Mouse (Mus musculus) erythroid progenitor cell, adult 5-6 weeks (primary cell): Measurements from ENCODE around the gene Kif1bp. TPM values are rescaled to one million over a fixed set of nuclear protein-coding genes. Genes with fewer than 3 reads are reported as not detected.

Source experiments
- total RNA-seq, 2 experiments: library from RNA; stranded (forward) in 1 of 2; stranded (reverse) in 1 of 2; fragments of 150-400 nt in 1 of 2; fragments of 186-747, 209-891 nt in 1 of 2; gene quantifications; 2 replicates each; pipeline versions ENCODE4 v1.2.3 to v1.2.4; 2015 to 2017; ENCODE audit warnings: low replicate concordance in 2 of 2

Gene Kif1bp
- total RNA-seq, 2 experiments from 2014 or later, result 14.0 to 16.8 TPM

Other genes starting within 250 kb of the Kif1bp start
- 101 and 130 TPM in 2 replicates for gene Hk1, start 198.5 kb downstream of the Kif1bp start, total RNA-seq (2015; ENCODE audit: low replicate concordance)
- 269 and 272 TPM in 2 replicates for gene Hk1, start 198.5 kb downstream of the Kif1bp start, total RNA-seq (2017; ENCODE audit: low replicate concordance)
- not detected in 2 replicates for gene Hkdc1, start 156.0 kb downstream of the Kif1bp start, total RNA-seq (2015; ENCODE audit: low replicate concordance)
- gene Hkdc1, start 156.0 kb downstream of the Kif1bp start, total RNA-seq (2017; ENCODE audit: low replicate concordance), result not detected in 2 replicates
- gene 4930507D05Rik, start 129.0 kb downstream of the Kif1bp start, total RNA-seq (2015; ENCODE audit: low replicate concordance), result not detected in 2 replicates
- gene 4930507D05Rik, start 129.0 kb downstream of the Kif1bp start, total RNA-seq (2017; ENCODE audit: low replicate concordance), result not detected in 2 replicates
- 16.2 and 37.7 TPM in 2 replicates for gene Supv3l1, start 128.7 kb downstream of the Kif1bp start, total RNA-seq (2015; ENCODE audit: low replicate concordance)
- gene Supv3l1, start 128.7 kb downstream of the Kif1bp start, total RNA-seq (2017; ENCODE audit: low replicate concordance), result 2.5 and 9.5 TPM in 2 replicates
- 33.5 and 37.3 TPM in 2 replicates for gene Vps26a, start 91.7 kb downstream of the Kif1bp start, total RNA-seq (2015; ENCODE audit: low replicate concordance)
- 29.4 and 48.0 TPM in 2 replicates for gene Vps26a, start 91.7 kb downstream of the Kif1bp start, total RNA-seq (2017; ENCODE audit: low replicate concordance)
- gene Srgn, start 51.0 kb downstream of the Kif1bp start, total RNA-seq (2015; ENCODE audit: low replicate concordance), result 532 and 556 TPM in 2 replicates
- gene Srgn, start 51.0 kb downstream of the Kif1bp start, total RNA-seq (2017; ENCODE audit: low replicate concordance), result 147 and 262 TPM in 2 replicates
- gene Ddx21, start 23.8 kb upstream of the Kif1bp start, total RNA-seq (2015; ENCODE audit: low replicate concordance), result 16.3 and 19.5 TPM in 2 replicates
- gene Ddx21, start 23.8 kb upstream of the Kif1bp start, total RNA-seq (2017; ENCODE audit: low replicate concordance), result 21.0 and 33.6 TPM in 2 replicates
- gene Ddx50, start 72.8 kb upstream of the Kif1bp start, total RNA-seq (2015; ENCODE audit: low replicate concordance), result 35.6 and 51.9 TPM in 2 replicates
- 21.7 and 36.5 TPM in 2 replicates for gene Ddx50, start 72.8 kb upstream of the Kif1bp start, total RNA-seq (2017; ENCODE audit: low replicate concordance)
- not detected in 2 replicates for gene Stox1, start 147.7 kb upstream of the Kif1bp start, total RNA-seq (2015; ENCODE audit: low replicate concordance)
- not detected in 2 replicates for gene Stox1, start 147.7 kb upstream of the Kif1bp start, total RNA-seq (2017; ENCODE audit: low replicate concordance)
- gene Ccar1, start 213.8 kb upstream of the Kif1bp start, total RNA-seq (2015; ENCODE audit: low replicate concordance), result 110 and 114 TPM in 2 replicates
- gene Ccar1, start 213.8 kb upstream of the Kif1bp start, total RNA-seq (2017; ENCODE audit: low replicate concordance), result 126 and 172 TPM in 2 replicates